Mouse (Mus musculus) heart, embryonic 10.5 days (tissue): ENCODE results near the gene Fxyd4. TPM values are rescaled to one million over a fixed set of nuclear protein-coding genes. Genes with fewer than 3 reads are reported as not detected.

Experiments
- DNase-seq: peaks from one replicate; pipeline ENCODE4 v3.0.0-alpha.2; 2017; ENCODE audit warnings: low spot score
- H3K27ac ChIP-seq: fragments of 300-500 bp; sonication (generic); 2 replicates; pipeline ENCODE4 v1.5.1; 2016; ENCODE audit warnings: mild to moderate bottlenecking
- H3K27me3 ChIP-seq: fragments of 300-500 bp; sonication (generic); 2 replicates; pipeline ENCODE4 v1.6.1; 2016; ENCODE audit warnings: mild to moderate bottlenecking; ENCODE audit not compliant: poor library complexity, insufficient read depth, severe bottlenecking
- H3K36me3 ChIP-seq: fragments of 300-500 bp; sonication (generic); 2 replicates; pipeline ENCODE4 v1.6.1; 2016; ENCODE audit warnings: mild to moderate bottlenecking, moderate library complexity
- H3K4me1 ChIP-seq: fragments of 300-500 bp; sonication (generic); 2 replicates; pipeline ENCODE4 v1.6.1; 2016; ENCODE audit warnings: mild to moderate bottlenecking
- H3K4me3 ChIP-seq: fragments of 300-500 bp; sonication (generic); 2 replicates; pipeline ENCODE4 v1.5.1; 2016; ENCODE audit warnings: mild to moderate bottlenecking, moderate library complexity
- H3K9me3 ChIP-seq: fragments of 300-500 bp; sonication (generic); 2 replicates; pipeline ENCODE4 v1.6.1; 2016; ENCODE audit warnings: mild to moderate bottlenecking, moderate library complexity
- WGBS: fragments of 180-500 bp; shearing (Covaris S2); methylation state at CpG from one replicate; pipeline ENCODE4 v1.1.7; 2016; 5-methylcytosine and 5-hydroxymethylcytosine counted together
- polyA plus RNA-seq: library from polyadenylated mRNA; unstranded; fragments of >200 nt; fragmentation: Nextera tagmentation; extraction: Ambion mirVana; gene quantifications from 2 replicates; pipeline ENCODE4 v1.2.1, GENCODE M21; 2016

The Fxyd4 gene
- polyA plus RNA-seq, result 2.2 and 4.1 TPM in 2 replicates

DNA sequence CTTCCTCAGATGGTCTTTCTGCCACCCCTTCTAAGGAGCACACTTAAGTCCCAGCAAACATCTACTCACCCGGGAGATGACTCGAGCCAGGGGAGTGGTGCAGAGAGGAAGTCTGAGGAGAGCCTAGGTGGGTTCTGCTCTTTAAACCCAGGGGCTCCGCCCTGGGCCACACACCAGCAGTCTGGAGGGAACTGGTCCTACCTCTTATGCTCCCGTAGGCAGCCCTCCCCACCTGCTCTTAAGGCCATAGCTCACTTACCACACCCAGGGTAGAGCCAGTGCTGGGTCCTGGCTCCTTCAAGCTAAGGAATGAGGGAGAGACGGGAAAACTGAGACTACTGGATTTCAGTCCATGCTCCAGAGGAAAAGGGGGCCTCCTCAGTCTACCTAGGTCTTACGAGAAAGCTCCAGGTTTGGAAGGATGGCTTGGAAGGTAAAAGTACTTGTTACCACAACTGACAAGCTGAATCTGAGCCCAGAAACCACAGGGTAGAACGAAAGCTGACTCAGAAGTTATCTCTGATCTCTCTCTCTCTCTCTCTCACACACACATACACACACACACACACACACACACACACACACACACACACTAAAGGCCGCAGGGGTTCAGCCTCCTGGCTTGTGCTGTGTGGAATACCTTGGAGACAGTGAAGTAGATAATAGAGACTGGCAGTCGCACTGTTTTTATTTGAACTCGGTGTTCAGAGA, at the start of gene Fxyd4:
Fxyd4 (minus strand) TSS at position 471 of the 711 bp plus-strand sequence.
- Histone ChIP-seq H3K27ac (no peak within 1 kb of the TSS), H3K27me3 (no peaks in the 10 kb centered on the region)
- DNase-seq, result no peak

DNA sequence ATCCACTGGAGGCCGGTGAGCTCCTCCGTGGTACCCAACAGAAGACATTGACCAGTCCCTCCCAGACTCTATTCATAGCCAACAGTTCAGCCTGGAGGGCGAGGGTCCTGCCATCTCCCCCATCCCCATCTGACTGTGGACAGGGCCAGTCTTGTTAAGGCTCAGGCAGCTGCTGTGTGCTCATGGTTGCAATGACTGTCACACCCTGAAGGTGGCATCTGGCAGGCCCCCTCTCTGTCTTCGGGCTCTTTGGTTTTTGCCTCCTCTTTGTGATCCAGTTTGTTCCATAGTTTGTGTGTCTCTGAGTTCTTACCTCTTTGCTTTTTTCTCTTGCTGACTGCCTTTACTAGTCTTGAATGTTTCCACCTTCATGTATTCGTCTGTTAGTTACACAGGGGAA, 49.7 kb upstream of the Fxyd4 start:
- WGBS, result 53% methylated on average over 5 of the region's 5 CpGs
- H3K36me3 ChIP-seq, result no peaks in the 10 kb centered on the region
- 0 out of 2 replicates have a peak, but pooled peaks cover 3% of the 10 kb centered on the region for H3K4me1 ChIP-seq
- no peak for DNase-seq
- no peaks in the 10 kb centered on the region for H3K9me3 ChIP-seq
- no peak overlapping the region for H3K27ac ChIP-seq
- H3K27me3 ChIP-seq, result no peaks in the 10 kb centered on the region; the same call in 1 of the 2 replicates
- no peak overlapping the region for H3K4me3 ChIP-seq

More for the DNA sequence above, at the start of gene Fxyd4:
- 71% methylated on average over 10 of the region's 10 CpGs for WGBS
- Histone ChIP-seq H3K4me1 (0 out of 2 replicates have a peak, but pooled peaks cover 7% of the 10 kb centered on the region), H3K9me3 (no peaks in the 10 kb centered on the region), H3K36me3 (no peaks in the 10 kb centered on the region), H3K4me3 (no peak within 1 kb of the TSS)

DNA sequence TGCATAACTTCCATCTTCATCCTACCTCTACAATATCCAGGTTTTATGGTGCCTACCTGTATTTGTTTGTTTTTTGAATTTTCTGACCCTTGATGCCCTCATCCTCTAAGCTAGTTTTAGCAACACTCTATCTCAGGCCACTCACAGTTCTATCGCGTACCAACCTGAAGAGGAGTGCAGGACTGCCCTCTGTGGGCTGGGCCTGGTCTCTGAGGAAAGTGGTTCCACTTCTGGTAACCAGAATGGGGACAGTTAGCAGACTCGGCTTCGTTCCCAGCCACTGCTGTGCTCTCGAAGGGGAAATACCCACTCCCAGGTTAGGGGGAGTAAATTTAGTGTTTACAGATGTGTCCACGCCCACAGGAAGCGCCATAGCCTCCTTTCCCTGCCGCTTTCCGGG, 29.2 kb upstream of the Fxyd4 start:
- no peaks in the 10 kb centered on the region for H3K36me3 ChIP-seq
- WGBS, result 21% methylated on average over 9 of the region's 9 CpGs
- no peak overlapping the region for H3K4me3 ChIP-seq
- peaks cover 16% of the 10 kb centered on the region for H3K4me1 ChIP-seq
- no peak for DNase-seq
- 0 out of 2 replicates have a peak, but pooled peaks cover 3% of the 10 kb centered on the region for H3K9me3 ChIP-seq
- H3K27ac ChIP-seq, result peak overlapping the region; percentile 62
- H3K27me3 ChIP-seq, result no peaks in the 10 kb centered on the region

DNA sequence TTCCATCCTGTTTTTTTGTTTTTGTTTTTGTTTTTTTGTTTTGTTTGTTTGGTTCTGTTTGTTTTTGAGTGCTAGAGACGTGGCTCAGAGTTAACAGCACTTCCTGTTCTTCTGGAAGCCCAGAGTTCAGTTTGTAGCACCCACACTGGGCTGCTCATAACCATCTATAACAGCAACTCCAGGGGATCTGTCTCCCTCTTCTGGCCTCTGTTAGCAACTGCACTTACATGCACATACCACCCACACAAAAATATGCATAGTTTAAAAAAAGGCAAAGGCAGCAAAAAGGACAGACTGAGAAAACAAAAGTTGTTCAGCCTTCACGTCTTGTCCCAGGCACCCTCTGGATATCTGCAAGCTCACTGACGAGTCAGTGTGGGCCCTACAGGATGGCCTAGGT, 25.7 kb upstream of the Fxyd4 start:
- 80% methylated on average over 3 of the region's 3 CpGs for WGBS
- DNase-seq, result no peak
- Histone ChIP-seq H3K4me3 (no peak overlapping the region), H3K27ac (no peak overlapping the region), H3K9me3 (0 out of 2 replicates have a peak, but pooled peaks cover 3% of the 10 kb centered on the region), H3K27me3 (no peaks in the 10 kb centered on the region), H3K4me1 (peaks cover 16% of the 10 kb centered on the region), H3K36me3 (no peaks in the 10 kb centered on the region)

DNA sequence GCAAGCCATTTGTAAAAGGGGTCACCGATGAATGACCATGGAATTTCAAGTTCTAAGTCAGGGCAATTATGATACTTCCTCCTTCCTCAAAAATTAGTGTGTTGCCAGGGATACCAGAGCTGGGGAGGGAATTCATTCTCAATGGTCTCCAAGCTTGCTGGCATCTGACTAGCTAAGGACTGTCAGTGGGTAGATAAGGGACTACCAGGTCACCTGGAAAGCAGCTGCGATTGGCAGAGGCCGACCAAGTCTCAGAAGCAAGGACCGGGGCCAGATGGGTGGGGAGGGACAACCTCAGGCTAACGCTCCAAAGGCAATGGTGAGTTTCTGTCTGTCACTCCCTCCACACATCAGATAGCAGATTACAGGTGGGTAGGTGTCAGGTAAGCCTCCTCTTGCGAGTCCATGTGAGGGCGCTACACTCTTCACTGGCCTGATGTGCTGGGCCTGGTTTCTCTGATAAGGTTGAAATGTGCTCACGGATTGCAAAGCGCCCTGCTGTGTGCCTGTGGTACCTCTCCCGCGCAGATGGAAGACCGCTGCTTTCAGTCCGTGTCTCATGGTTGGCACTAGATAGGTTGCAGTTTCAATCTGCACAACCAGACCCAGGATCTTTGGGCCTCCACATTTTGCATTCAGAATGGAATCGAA, 19.5 kb upstream of the Fxyd4 start:
- Histone ChIP-seq H3K4me1 (peaks cover 5% of the 10 kb centered on the region; the same call in 1 of the 2 replicates), H3K9me3 (no peaks in the 10 kb centered on the region), H3K27ac (no peak overlapping the region), H3K4me3 (peak overlapping the region; percentile 31; the same call in 1 of the 2 replicates), H3K36me3 (no peaks in the 10 kb centered on the region), H3K27me3 (no peaks in the 10 kb centered on the region)
- DNase-seq, result no peak
- WGBS, result 14% methylated on average over 14 of the region's 14 CpGs

DNA sequence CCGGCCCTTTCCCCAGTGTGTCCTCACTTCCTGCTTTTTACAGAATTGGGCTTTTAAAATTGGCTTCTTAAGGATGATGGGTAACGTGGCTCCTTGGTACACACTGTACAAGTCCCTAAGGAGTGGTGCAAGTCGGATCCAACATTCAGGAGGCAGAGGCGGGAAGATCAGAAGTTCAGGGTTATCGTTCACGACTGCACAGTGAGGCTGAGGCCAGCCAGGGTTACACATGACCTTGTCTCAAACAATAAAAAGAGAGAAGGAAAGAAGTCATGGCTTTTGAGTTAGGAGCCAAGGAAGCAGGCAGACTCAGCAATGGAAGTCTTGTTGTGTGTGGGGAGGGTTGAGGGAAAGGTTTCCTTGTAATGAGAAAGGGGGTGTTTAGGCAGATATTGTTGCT, 18.7 kb upstream of the Fxyd4 start:
- WGBS, result 73% methylated on average over 6 of the region's 6 CpGs
- Histone ChIP-seq H3K9me3 (no peaks in the 10 kb centered on the region), H3K27me3 (no peaks in the 10 kb centered on the region), H3K36me3 (no peaks in the 10 kb centered on the region), H3K4me3 (no peak overlapping the region), H3K27ac (no peak overlapping the region), H3K4me1 (peaks cover 5% of the 10 kb centered on the region; the same call in 1 of the 2 replicates)
- no peak for DNase-seq

DNA sequence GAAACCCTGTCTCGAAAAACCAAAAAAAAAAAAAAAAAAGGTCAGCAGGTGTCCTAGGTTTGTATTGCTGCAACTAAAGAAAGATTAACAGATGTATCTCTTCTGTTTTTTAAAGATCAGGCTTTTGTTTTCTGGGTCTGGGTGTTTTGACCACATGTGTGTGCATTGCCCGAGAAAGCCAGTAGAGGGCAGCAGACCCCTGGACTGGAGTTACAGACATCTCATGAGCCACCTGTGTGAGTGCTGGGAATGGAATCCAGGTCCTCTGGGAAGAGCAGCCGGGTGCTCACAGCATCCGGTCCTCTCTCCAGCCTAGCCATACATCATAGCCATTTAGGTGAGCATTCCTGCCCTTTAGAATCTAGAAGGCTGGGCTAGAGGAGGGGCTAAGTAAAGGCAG, 14.8 kb upstream of the Fxyd4 start:
- WGBS, result 80% methylated on average over 4 of the region's 4 CpGs
- Histone ChIP-seq H3K4me3 (no peak overlapping the region), H3K27me3 (no peaks in the 10 kb centered on the region; the same call in 1 of the 2 replicates), H3K4me1 (peaks cover 5% of the 10 kb centered on the region; the same call in 1 of the 2 replicates), H3K36me3 (no peaks in the 10 kb centered on the region), H3K27ac (no peak overlapping the region), H3K9me3 (no peaks in the 10 kb centered on the region)
- DNase-seq, result no peak

DNA sequence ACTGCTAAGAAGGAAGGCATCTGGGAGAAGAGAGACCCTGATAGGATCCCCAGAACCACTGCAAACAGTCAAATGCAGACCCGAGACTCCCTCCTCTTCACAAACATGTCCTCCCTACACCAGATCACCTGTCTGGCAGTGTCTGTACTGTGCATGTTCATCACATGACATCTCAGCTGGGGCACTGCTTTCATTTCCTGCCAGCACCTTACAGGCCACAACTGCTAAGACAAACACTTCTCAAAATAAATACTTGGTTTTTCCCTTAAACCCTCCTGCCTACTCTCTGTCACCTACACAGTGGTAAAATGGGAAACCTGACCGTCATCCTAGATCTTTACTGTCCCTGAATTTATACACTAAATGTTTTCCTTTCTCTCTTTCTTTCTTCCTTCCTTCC, 6.4 kb upstream of the Fxyd4 start:
- DNase-seq, result no peak
- no peaks in the 10 kb centered on the region; the same call in 1 of the 2 replicates for H3K27me3 ChIP-seq
- no peaks in the 10 kb centered on the region for H3K4me1 ChIP-seq

DNA sequence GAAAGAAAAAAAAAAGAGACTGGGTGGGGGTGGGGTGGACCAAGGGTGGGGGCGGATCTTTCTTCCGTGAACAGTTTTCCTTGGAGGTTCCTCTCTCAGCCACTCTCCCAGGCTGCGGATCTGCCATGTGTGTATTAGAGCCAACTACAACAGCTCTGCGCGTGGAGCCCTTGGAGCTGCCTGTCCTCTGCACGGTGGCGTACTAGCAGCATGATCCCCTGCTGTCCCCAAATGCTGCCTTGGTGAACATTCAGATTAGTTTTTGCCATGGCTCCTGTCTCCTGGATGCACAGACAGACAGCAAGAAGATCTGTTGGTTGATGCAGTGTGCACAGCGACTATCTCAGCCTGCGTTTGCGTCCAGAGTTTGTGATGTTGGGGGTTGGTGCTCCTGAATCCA, 5.3 kb upstream of the Fxyd4 start:
- Histone ChIP-seq H3K27me3 (no peaks in the 10 kb centered on the region; the same call in 1 of the 2 replicates), H3K4me3 (no peak overlapping the region), H3K36me3 (no peaks in the 10 kb centered on the region), H3K27ac (no peak overlapping the region), H3K9me3 (no peaks in the 10 kb centered on the region), H3K4me1 (no peaks in the 10 kb centered on the region)
- WGBS, result 82% methylated on average over 10 of the region's 10 CpGs
- DNase-seq, result no peak

More for the DNA sequence above, 6.4 kb upstream of the Fxyd4 start:
- Histone ChIP-seq H3K27ac (no peak overlapping the region), H3K4me3 (no peak overlapping the region), H3K36me3 (no peaks in the 10 kb centered on the region), H3K9me3 (no peaks in the 10 kb centered on the region)
- WGBS, result 74% methylated on average over 2 of the region's 2 CpGs

DNA sequence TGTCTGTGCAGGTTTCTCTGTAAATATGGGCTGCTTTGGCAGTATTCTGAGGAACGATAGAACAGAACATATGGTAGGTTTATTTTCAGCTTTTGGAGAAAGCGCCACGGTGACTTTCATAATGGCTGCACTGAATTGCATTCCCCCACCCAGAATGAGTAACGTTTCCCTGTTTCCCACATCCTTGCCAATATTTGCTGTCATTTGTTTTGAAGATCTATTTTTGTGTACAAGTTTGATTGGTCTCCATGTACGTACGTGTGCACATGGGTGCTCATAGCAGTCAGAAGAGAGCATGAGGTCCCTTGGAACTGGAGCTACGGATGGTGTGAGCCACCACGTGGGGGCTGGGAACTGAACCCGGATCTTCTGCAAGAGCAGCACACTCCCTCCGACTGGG, 1.5 kb upstream of the Fxyd4 start:
- 87% methylated on average over 10 of the region's 10 CpGs for WGBS
- Histone ChIP-seq H3K27ac (no peak overlapping the region), H3K9me3 (no peaks in the 10 kb centered on the region), H3K4me3 (no peak overlapping the region), H3K36me3 (no peaks in the 10 kb centered on the region), H3K4me1 (no peaks in the 10 kb centered on the region), H3K27me3 (no peaks in the 10 kb centered on the region; the same call in 1 of the 2 replicates)
- DNase-seq, result no peak

DNA sequence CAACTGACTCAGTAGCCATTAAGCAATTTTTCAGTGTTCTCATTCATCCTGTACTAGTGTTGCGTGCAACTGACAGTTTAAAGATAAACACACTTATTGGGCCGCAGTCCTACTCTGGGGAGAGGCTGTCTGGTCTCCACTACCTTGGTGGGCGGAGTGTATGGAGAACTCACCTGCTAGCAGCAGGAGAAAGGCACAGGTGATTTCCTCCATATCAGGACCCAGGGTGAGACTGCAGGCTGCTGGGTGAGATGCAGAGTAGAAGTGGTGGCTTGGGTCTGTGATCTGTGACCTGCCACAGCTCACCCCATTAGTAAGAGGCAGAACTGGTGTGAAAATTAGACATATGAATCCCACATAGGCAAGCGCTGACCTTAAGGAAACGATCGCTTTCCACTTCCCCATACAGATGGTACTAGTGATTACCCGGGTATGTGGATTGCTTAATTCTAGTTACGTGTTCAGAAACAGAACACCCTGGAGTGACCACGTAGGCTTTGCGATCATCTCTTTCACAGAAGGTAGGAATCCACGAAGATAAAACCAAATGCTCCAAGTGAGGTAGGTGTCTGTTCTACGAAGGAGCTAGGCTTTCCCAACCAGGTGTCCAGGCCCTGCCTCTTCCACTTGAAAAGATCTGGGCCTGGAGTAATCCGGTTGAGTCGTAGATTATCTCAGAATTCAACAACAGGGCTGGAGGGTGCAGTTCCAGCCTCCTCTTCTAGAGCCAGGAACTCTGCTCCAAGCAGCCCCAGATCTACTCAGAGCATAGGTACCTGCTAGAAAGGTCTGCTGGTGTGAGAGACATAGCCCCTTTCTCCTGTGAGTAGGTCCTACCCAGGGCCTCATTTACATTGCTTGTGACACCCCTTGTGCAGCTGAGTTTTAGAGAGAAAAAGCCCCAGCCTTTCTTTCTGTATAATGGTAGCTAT, 1.5 kb downstream of the Fxyd4 start:
- DNase-seq, result peak; percentile 65
- H3K9me3 ChIP-seq, result no peaks in the 10 kb centered on the region

DNA sequence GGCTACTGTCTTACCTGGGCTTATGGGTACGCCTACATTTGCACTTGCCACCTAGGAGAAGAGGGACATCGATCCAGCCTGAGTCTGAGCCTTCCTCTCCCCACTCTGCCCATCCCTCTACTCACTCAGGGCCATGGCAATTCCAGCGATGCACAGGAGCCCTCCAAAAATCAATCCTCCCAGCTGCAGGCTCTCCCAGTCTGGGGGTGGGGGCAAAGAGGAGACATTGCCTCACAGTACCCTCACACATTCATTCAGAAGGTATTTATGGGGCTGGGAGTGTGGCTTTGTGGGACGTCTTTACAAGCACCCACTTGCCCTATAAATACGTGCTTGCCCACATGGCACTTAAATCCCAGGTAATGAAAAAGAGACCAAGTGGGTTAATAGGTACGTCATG, 3.2 kb downstream of the Fxyd4 start:
- H3K9me3 ChIP-seq, result no peaks in the 10 kb centered on the region
- H3K4me3 ChIP-seq, result no peak overlapping the region
- H3K4me1 ChIP-seq, result peaks cover 15% of the 10 kb centered on the region; the same call in 1 of the 2 replicates
- H3K27ac ChIP-seq, result no peak overlapping the region
- peaks cover 9% of the 10 kb centered on the region; the same call in 1 of the 2 replicates for H3K36me3 ChIP-seq
- peak; percentile 70 for DNase-seq
- H3K27me3 ChIP-seq, result no peaks in the 10 kb centered on the region
- WGBS, result 79% methylated on average over 6 of the region's 6 CpGs

More for the DNA sequence above, 1.5 kb downstream of the Fxyd4 start:
- H3K27me3 ChIP-seq, result no peaks in the 10 kb centered on the region
- H3K4me3 ChIP-seq, result no peak overlapping the region
- WGBS, result 86% methylated on average over 14 of the region's 14 CpGs
- H3K4me1 ChIP-seq, result peaks cover 15% of the 10 kb centered on the region; the same call in 1 of the 2 replicates
- H3K36me3 ChIP-seq, result no peaks in the 10 kb centered on the region
- H3K27ac ChIP-seq, result no peak overlapping the region
